Mouse (Mus musculus): Measurements from ENCODE around the gene Scgb1b18. TPM values are rescaled to one million over a fixed set of nuclear protein-coding genes. Genes with fewer than 3 reads are reported as not detected.
"Not testable (repeated sequence)": the region's sequence is repeated elsewhere in the genome, so short reads cannot be mapped to it uniquely, and the experiment has no call there.

The Scgb1b18 gene
- not detected in 2 replicates for polyA plus RNA-seq (2016; fragmentation: Nextera tagmentation; extraction: Ambion mirVana)

DNA sequence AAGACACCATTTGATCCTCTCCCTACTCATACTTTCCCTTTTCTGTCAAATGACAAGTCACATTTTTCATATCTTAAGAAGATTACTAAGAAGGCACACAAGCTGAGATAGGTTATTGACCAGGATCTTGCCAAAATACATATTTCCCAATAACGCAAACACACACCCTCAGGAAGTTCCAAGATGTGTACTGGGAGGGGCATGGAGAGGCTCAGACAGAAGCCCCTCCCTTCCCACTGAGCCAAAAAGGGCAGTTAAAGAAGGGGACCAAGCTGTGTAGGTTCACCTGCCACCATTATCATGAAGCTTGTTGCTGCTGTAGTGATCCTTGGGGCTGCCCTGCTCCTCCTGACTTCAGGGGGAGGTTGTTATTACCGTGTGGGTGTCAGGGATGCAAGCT, at the start of gene Scgb1b18:
Gene Scgb1b18, plus strand, starts transcription at position 301 of the 400 bp plus-strand sequence.
- not testable (repeated sequence) for H3K27me3 ChIP-seq (ENCODE audit: insufficient read depth, poor library complexity, severe bottlenecking); H3K36me3 ChIP-seq; H3K4me1 ChIP-seq; H3K27ac ChIP-seq; H3K4me3 ChIP-seq; DNase-seq (ENCODE audit: low spot score); H3K9me3 ChIP-seq
- WGBS, result no CpG with 5 or more reads among the region's 2 CpGs

DNA sequence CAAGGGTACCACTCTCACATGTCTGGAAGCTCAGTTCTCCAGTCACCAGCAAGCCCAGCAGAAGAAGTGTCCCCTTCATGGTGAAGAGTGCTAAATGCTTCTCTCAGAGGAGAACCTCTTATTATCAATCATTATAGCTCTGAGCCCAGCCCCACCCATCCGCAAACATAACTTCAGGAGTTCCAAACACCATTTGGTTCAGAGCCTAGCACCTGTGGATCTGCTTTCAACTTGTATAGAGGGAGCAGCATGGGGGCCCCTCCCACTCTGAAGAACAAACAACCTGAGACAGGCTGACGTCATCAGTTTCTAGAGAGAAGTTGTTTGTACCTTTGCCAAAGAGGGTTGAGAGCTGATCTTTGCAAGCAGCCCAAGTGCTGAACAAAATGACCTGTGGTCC, 11.6 kb upstream of the Scgb1b18 start, which contains the start of gene Scgb2b18:
Gene Scgb2b18, minus strand, starts transcription at position 101 of the 400 bp plus-strand sequence.
- H3K27ac ChIP-seq; H3K4me3 ChIP-seq; H3K4me1 ChIP-seq; DNase-seq (ENCODE audit: low spot score); H3K27me3 ChIP-seq (ENCODE audit: insufficient read depth, poor library complexity, severe bottlenecking); H3K9me3 ChIP-seq; H3K36me3 ChIP-seq: not testable (repeated sequence)
- 83% methylated on average over 2 of the region's 2 CpGs for WGBS

Other genes starting within 250 kb of the Scgb1b18 start
- gene Scgb2b17, start 129.0 kb upstream of the Scgb1b18 start, polyA plus RNA-seq (2016; fragmentation: Nextera tagmentation; extraction: Ambion mirVana), result not detected in 2 replicates
- gene Scgb1b17, start 122.1 kb upstream of the Scgb1b18 start, polyA plus RNA-seq (2016; fragmentation: Nextera tagmentation; extraction: Ambion mirVana), result not detected in 2 replicates
- gene Scgb2b18, start 11.7 kb upstream of the Scgb1b18 start, polyA plus RNA-seq (2016; fragmentation: Nextera tagmentation; extraction: Ambion mirVana), result not detected in 2 replicates
- not detected in 2 replicates for gene Scgb2b19, start 94.8 kb downstream of the Scgb1b18 start, polyA plus RNA-seq (2016; fragmentation: Nextera tagmentation; extraction: Ambion mirVana)
- gene Scgb1b19, start 101.7 kb downstream of the Scgb1b18 start, polyA plus RNA-seq (2016; fragmentation: Nextera tagmentation; extraction: Ambion mirVana), result not detected in 2 replicates
- not detected in 2 replicates for gene Scgb2b20, start 180.8 kb downstream of the Scgb1b18 start, polyA plus RNA-seq (2016; fragmentation: Nextera tagmentation; extraction: Ambion mirVana)
- gene Scgb1b20, start 187.7 kb downstream of the Scgb1b18 start, polyA plus RNA-seq (2016; fragmentation: Nextera tagmentation; extraction: Ambion mirVana), result not detected in 2 replicates